Mouse (Mus musculus) liver, postnatal 0 days (tissue): Measurements from ENCODE around the gene Bcl9. TPM values are rescaled to one million over a fixed set of nuclear protein-coding genes. Genes with fewer than 3 reads are reported as not detected.

Experiments
- ATAC-seq: fragments of 200-750 bp; cut with Nextera tagmentation; 2 replicates; pipeline ENCODE4 v1.8.0; 2017; ENCODE audit warnings: mild to moderate bottlenecking, moderate library complexity
- DNase-seq: peaks from one replicate; pipeline ENCODE4 v3.0.0-alpha.2; 2016
- H3K27ac ChIP-seq: fragments of 300-500 bp; sonication (generic); 2 replicates; pipeline ENCODE4 v1.5.1; 2014; ENCODE audit warnings: antibody characterized with exemption, moderate library complexity, mild to moderate bottlenecking, low read depth
- H3K27me3 ChIP-seq: fragments of 300-500 bp; sonication (generic); 2 replicates; pipeline ENCODE4 v1.6.1; 2014; ENCODE audit warnings: low read length, control low read depth, mixed read lengths; ENCODE audit not compliant: insufficient read depth
- H3K36me3 ChIP-seq: fragments of 300-500 bp; sonication (generic); replicated peaks from 2 replicates; pipeline ENCODE4 v1.6.1; 2014; ENCODE audit warnings: mild to moderate bottlenecking, control low read depth, low read length, moderate library complexity, mixed read lengths; ENCODE audit not compliant: insufficient read depth
- H3K4me1 ChIP-seq: fragments of 300-500 bp; sonication (generic); 2 replicates; pipeline ENCODE4 v1.6.1; 2014; ENCODE audit warnings: antibody characterized with exemption, mild to moderate bottlenecking, control low read depth; ENCODE audit not compliant: insufficient read depth
- H3K4me2 ChIP-seq: fragments of 300-500 bp; sonication (generic); 2 replicates; pipeline ENCODE4 v1.6.1; 2014; ENCODE audit warnings: low read depth, mild to moderate bottlenecking, low read length, moderate library complexity, mixed read lengths
- H3K4me3 ChIP-seq: fragments of 300-500 bp; sonication (generic); 2 replicates; pipeline ENCODE4 v1.5.1; 2014; ENCODE audit warnings: low read depth, low read length
- H3K9ac ChIP-seq: fragments of 300-500 bp; sonication (generic); replicated peaks from 2 replicates; pipeline ENCODE4 v1.6.1; 2014; ENCODE audit warnings: mild to moderate bottlenecking, moderate library complexity
- H3K9me3 ChIP-seq: fragments of 300-500 bp; sonication (generic); 2 replicates; pipeline ENCODE4 v1.6.1; 2016; ENCODE audit warnings: mild to moderate bottlenecking, control low read depth, low read length, mixed read lengths
- CTCF ChIP-seq: sonication (generic); IDR thresholded peaks from 2 replicates; pipeline ENCODE4 v1.5.1; 2016; ENCODE audit warnings: antibody characterized with exemption, low read depth
- EP300 ChIP-seq: IDR thresholded peaks from 2 replicates; pipeline ENCODE4 v1.6.1; 2016; ENCODE audit warnings: antibody characterized with exemption, low read depth, mild to moderate bottlenecking
- WGBS: fragments of 180-500 bp; shearing (Covaris S2); extraction: QIAGEN DNeasy Blood & Tissue Kit; methylation state at CpG from one replicate; pipeline ENCODE4 v1.1.7; 2014; ENCODE audit not compliant: insufficient replicate concordance; 5-methylcytosine and 5-hydroxymethylcytosine counted together
- polyA plus RNA-seq: library from polyadenylated mRNA; unstranded; fragments of >200 nt; fragmentation: Nextera tagmentation; extraction: Ambion mirVana; gene quantifications from 2 replicates; pipeline ENCODE4 v1.2.1, GENCODE M21; 2015

The Bcl9 gene
- polyA plus RNA-seq, 1 experiment from 2014 or later: 3.7 TPM

- Histone ChIP-seq H3K4me3 (no peak overlapping the region), H3K27me3 (no peaks in the 10 kb centered on the region), H3K4me2 (no peak overlapping the region), H3K27ac (no peak overlapping the region), H3K4me1 (peaks cover 17% of the 10 kb centered on the region), H3K9ac (no peak overlapping the region), H3K36me3 (peaks cover 5% of the 10 kb centered on the region), H3K9me3 (no peaks in the 10 kb centered on the region)
- DNase-seq (no peak), ATAC-seq (peak; percentile 55)
- TF ChIP-seq CTCF: no peak
- no peak for TF ChIP-seq EP300
- WGBS: 41% methylated on average over 4 of the region's 4 CpGs
Observed at GRCm38 (mm10) chr3:97164477-97164876, 133.2 kb downstream of the Bcl9 start.

DNA sequence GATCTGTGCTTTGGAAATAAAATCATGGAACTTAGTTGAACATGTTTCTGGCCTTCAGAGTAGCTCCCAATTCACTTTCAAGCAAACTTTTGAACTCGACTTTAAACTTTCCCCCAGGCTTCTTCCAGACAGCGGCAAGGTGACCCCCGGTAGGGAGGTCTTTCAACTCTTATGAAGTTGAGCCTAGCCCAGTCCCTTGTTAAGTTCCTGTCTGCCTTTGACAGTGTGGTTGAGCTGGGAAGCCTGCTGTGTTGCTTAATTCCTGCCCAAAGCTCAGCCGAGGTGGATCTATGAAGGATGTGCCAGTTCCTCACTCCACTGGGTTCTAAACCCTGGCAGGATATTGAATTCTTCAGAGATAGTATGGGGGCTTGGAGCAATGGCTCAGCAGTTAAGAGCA, 135.9 kb downstream of the Bcl9 start:
- no peaks in the 10 kb centered on the region for H3K9me3 ChIP-seq
- no peak for ATAC-seq

DNA sequence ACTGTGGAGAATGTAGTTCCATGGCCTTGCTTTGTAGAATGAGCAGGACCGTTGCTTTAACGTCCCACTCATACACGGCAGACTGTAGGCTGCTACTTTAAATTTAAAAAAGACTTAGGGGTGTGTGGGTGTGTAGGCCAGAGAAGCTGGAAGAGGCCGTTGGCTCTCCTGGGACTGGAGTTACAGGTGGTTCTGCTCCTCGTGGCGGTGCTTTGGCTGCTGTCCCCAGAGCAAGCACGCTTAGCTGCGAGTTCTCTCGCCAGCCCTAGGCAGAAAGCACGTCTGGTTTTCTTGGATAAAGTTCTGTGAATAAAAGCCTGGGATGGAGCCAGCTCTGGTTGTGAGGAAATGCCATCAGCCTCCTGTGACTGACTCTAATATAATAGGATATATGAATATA, 136.8 kb downstream of the Bcl9 start:
- no peak for DNase-seq
- peak overlapping the region; percentile 23; the same call in 1 of the 2 replicates for H3K4me2 ChIP-seq

More for the DNA sequence above, 135.9 kb downstream of the Bcl9 start:
- TF ChIP-seq EP300: no peak
- Histone ChIP-seq H3K4me1 (peaks cover 17% of the 10 kb centered on the region), H3K4me3 (no peak overlapping the region), H3K9ac (no peak overlapping the region), H3K4me2 (no peak overlapping the region), H3K27me3 (no peaks in the 10 kb centered on the region), H3K36me3 (no peaks in the 10 kb centered on the region), H3K27ac (no peak overlapping the region)
- WGBS: 67% methylated on average over 4 of the region's 4 CpGs
- no peak for DNase-seq

GRCm38 (mm10) chr3:97159986-97160385, 137.7 kb downstream of the Bcl9 start:
- H3K27me3 ChIP-seq: no peaks in the 10 kb centered on the region
- TF ChIP-seq CTCF: no peak
- no peak for TF ChIP-seq EP300
- 0 out of 2 replicates have a peak overlapping the region, but pooled peaks have one; percentile 85 for H3K9ac ChIP-seq
- DNase-seq (no peak), ATAC-seq (no peak)
- peaks cover 17% of the 10 kb centered on the region for H3K4me1 ChIP-seq
- H3K9me3 ChIP-seq: no peaks in the 10 kb centered on the region
- H3K4me3 ChIP-seq: peak overlapping the region; percentile 87
- H3K36me3 ChIP-seq: no peaks in the 10 kb centered on the region
- H3K4me2 ChIP-seq: peak overlapping the region; percentile 87
- H3K27ac ChIP-seq: peak overlapping the region; percentile 86; the same call in 1 of the 2 replicates
- WGBS: 47% methylated on average over 2 of the region's 2 CpGs

More for the DNA sequence above, 136.8 kb downstream of the Bcl9 start:
- WGBS: 64% methylated on average over 10 of the region's 10 CpGs
- no peaks in the 10 kb centered on the region for H3K27me3 ChIP-seq
- no peak overlapping the region for H3K4me3 ChIP-seq
- no peak for ATAC-seq
- no peaks in the 10 kb centered on the region for H3K9me3 ChIP-seq
- H3K36me3 ChIP-seq: no peaks in the 10 kb centered on the region
- H3K9ac ChIP-seq: peak overlapping the region; percentile 46; the same call in 1 of the 2 replicates
- H3K4me1 ChIP-seq: peaks cover 17% of the 10 kb centered on the region
- no peak overlapping the region for H3K27ac ChIP-seq
- TF ChIP-seq CTCF (no peak), EP300 (no peak)

- ATAC-seq (no peak), DNase-seq (no peak)
- peaks cover 17% of the 10 kb centered on the region for H3K4me1 ChIP-seq
- peak overlapping the region; percentile 87 for H3K4me2 ChIP-seq
- peak overlapping the region; percentile 85 for H3K9ac ChIP-seq
- no peaks in the 10 kb centered on the region for H3K27me3 ChIP-seq
- no peaks in the 10 kb centered on the region for H3K9me3 ChIP-seq
- peak overlapping the region; percentile 86 for H3K27ac ChIP-seq
- TF ChIP-seq CTCF: no peak
- no peak for TF ChIP-seq EP300
- no peaks in the 10 kb centered on the region for H3K36me3 ChIP-seq
- 5% methylated on average over 6 of the region's 6 CpGs for WGBS
- H3K4me3 ChIP-seq: peak overlapping the region; percentile 87
Observed at GRCm38 (mm10) chr3:97159509-97159850, 138.2 kb downstream of the Bcl9 start.

DNA sequence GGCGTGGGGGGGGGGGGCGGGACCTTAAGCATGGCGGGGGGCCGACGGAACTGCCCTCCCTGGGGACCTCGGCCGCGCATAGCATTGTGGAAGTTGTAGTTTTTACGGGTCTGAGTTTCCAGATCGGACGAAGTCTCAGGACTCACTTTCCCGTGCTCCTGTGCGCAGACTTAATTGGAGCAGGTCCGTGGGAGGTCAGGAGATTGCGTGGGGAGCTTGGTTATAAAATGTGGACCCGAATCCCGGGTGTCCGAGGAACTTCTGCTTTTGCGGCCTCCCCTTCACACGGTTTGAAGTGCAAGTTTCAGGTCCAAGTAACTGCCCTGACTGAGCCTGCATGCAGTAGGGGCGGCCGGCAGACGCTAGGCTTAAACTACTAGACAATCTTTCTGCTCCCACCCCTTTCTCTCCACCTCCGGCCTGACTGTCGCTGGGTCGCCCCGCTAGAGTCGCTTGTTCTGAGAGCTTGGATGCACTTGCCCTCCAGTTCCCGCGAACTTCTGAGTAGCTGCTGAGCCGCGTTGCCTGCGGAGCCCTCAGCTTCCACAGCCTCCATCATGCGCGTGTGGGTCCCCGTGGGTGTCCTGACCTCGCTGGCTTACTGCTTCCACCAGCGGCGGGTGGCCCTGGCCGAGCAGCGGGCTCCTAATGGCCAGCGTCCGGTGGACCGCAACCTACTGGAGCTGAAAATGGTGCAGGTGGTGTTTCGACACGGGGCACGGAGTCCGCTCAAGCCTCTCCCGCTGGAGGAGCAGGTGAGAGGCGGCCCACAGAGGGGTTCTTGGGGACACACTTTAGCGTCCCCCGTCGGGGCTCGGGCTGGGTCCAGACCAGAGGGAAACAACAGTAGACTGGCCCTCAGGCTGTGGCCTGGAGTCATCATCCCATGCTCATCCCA, 138.9 kb downstream of the Bcl9 start, which contains the start of gene Acp6:
Acp6 (plus strand) TSS at position 167 of the 898 bp plus-strand sequence.
- ATAC-seq: peak; percentile 93
- under 1% methylated on average over 54 of the region's 54 CpGs for WGBS

More for the DNA sequence above, 138.9 kb downstream of the Bcl9 start, which contains the start of gene Acp6:
- Histone ChIP-seq H3K4me2 (peak within 1 kb of the TSS; percentile 87), H3K9me3 (no peaks in the 10 kb centered on the region), H3K27ac (peak within 1 kb of the TSS; percentile 86), H3K4me1 (peaks cover 17% of the 10 kb centered on the region), H3K36me3 (no peaks in the 10 kb centered on the region), H3K4me3 (peak within 1 kb of the TSS; percentile 87), H3K27me3 (no peaks in the 10 kb centered on the region), H3K9ac (peak within 1 kb of the TSS; percentile 85)
- no peak for TF ChIP-seq CTCF
- TF ChIP-seq EP300: no peak
- peak; percentile 89 for DNase-seq
